Mouse (Mus musculus) lung, embryonic 16.5 days (tissue): ENCODE measurements around the gene Ctc1. TPM values are rescaled to one million over a fixed set of nuclear protein-coding genes. Genes with fewer than 3 reads are reported as not detected.
A peak's percentile ranks its signal among the peaks of the same experiment; 100 is the strongest.
"Not testable (repeated sequence)": the region's sequence is repeated elsewhere in the genome, so short reads cannot be mapped to it uniquely, and the experiment has no call there.

Experiments
- ATAC-seq: fragments of 200-750 bp; cut with Nextera tagmentation; 2 replicates; pipeline ENCODE4 v1.8.0; 2017; ENCODE audit warnings: low read depth, mild to moderate bottlenecking, moderate library complexity
- H3K27ac ChIP-seq: fragments of 300-500 bp; sonication (generic); 2 replicates; pipeline ENCODE4 v1.5.1; 2014; ENCODE audit warnings: mild to moderate bottlenecking, control low read depth, low read length
- H3K27me3 ChIP-seq: fragments of 300-500 bp; sonication (generic); 2 replicates; pipeline ENCODE4 v1.6.1; 2014; ENCODE audit warnings: low read depth, low read length, mixed read lengths; ENCODE audit not compliant: control insufficient read depth, insufficient read depth
- H3K36me3 ChIP-seq: fragments of 300-500 bp; sonication (generic); 2 replicates; pipeline ENCODE4 v1.6.1; 2014; ENCODE audit warnings: low read length; ENCODE audit not compliant: control insufficient read depth, insufficient read depth
- H3K4me1 ChIP-seq: fragments of 300-500 bp; sonication (generic); replicated peaks from 2 replicates; pipeline ENCODE4 v1.6.1; 2014; ENCODE audit warnings: low read length, mixed read lengths; ENCODE audit not compliant: control insufficient read depth, insufficient read depth
- H3K4me2 ChIP-seq: fragments of 300-500 bp; sonication (generic); 2 replicates; pipeline ENCODE4 v1.6.1; 2014; ENCODE audit warnings: low read depth, low read length, control low read depth
- H3K4me3 ChIP-seq: fragments of 300-500 bp; sonication (generic); 2 replicates; pipeline ENCODE4 v1.5.1; 2014; ENCODE audit warnings: mild to moderate bottlenecking, low read length, control low read depth
- H3K9ac ChIP-seq: fragments of 300-500 bp; sonication (generic); 2 replicates; pipeline ENCODE4 v1.6.1; 2014; ENCODE audit warnings: low read length, control low read depth
- H3K9me3 ChIP-seq: fragments of 300-500 bp; sonication (generic); 2 replicates; pipeline ENCODE4 v1.6.1; 2016; ENCODE audit warnings: low read length; ENCODE audit not compliant: control insufficient read depth
- WGBS: fragments of 180-500 bp; shearing (Covaris S2); extraction: QIAGEN DNeasy Blood & Tissue Kit; methylation state at CpG from one replicate; pipeline ENCODE4 v1.1.7; 2014; 5-methylcytosine and 5-hydroxymethylcytosine counted together
- polyA plus RNA-seq: library from polyadenylated mRNA; unstranded; fragments of >200 nt; fragmentation: Nextera tagmentation; extraction: Ambion mirVana; gene quantifications from 2 replicates; pipeline ENCODE4 v1.2.1, GENCODE M21; 2015

Gene Ctc1
- polyA plus RNA-seq: 47.6 and 53.3 TPM in 2 replicates

GRCm38 (mm10) chr11:69015644-69016441 is at the start of gene Ctc1:
Gene Ctc1 (plus strand): TSS chr11:69015911.
- Histone ChIP-seq H3K9me3 (no peaks in the 10 kb centered on the region), H3K4me1 (peaks cover 13% of the 10 kb centered on the region), H3K27ac (peak within 1 kb of the TSS; percentile 93), H3K9ac (peak within 1 kb of the TSS; percentile 83), H3K27me3 (no peaks in the 10 kb centered on the region), H3K36me3 (no peaks in the 10 kb centered on the region), H3K4me3 (peak within 1 kb of the TSS; percentile 70), H3K4me2 (peak within 1 kb of the TSS; percentile 76)
- ATAC-seq: peak; percentile 96
- WGBS: 2% methylated on average over 38 of the region's 38 CpGs

- Histone ChIP-seq H3K9ac (no peak overlapping the region), H3K27ac (no peak overlapping the region), H3K4me2 (0 out of 2 replicates have a peak overlapping the region, but pooled peaks have one; percentile 1), H3K4me3 (no peak overlapping the region), H3K36me3 (no peaks in the 10 kb centered on the region), H3K9me3 (no peaks in the 10 kb centered on the region), H3K4me1 (peaks cover 17% of the 10 kb centered on the region), H3K27me3 (no peaks in the 10 kb centered on the region)
- no peak for ATAC-seq
- 38% methylated on average over 1 of the region's 1 CpGs for WGBS
These were observed 49.2 kb upstream of the Ctc1 start for GRCm38 (mm10) chr11:68966554-68966953.

GRCm38 (mm10) chr11:68967337-68968282 is 48.1 kb upstream of the Ctc1 start, which contains the start of gene Slc25a35:
Gene Slc25a35 (plus strand): TSS chr11:68968131.
- H3K4me3 ChIP-seq: peak within 1 kb of the TSS; percentile 50
- WGBS: under 1% methylated on average over 50 of the region's 50 CpGs
- no peaks in the 10 kb centered on the region for H3K36me3 ChIP-seq
- no peaks in the 10 kb centered on the region for H3K9me3 ChIP-seq
- H3K27me3 ChIP-seq: no peaks in the 10 kb centered on the region
- peak within 1 kb of the TSS; percentile 93 for H3K4me2 ChIP-seq
- H3K4me1 ChIP-seq: peaks cover 18% of the 10 kb centered on the region
- peak within 1 kb of the TSS; percentile 64 for H3K9ac ChIP-seq
- ATAC-seq: peak; percentile 98
- no peak within 1 kb of the TSS; the same call in 1 of the 2 replicates for H3K27ac ChIP-seq

GRCm38 (mm10) chr11:68968752-68969151 is 47.0 kb upstream of the Ctc1 start:
- Histone ChIP-seq H3K27me3 (no peaks in the 10 kb centered on the region), H3K4me1 (peaks cover 23% of the 10 kb centered on the region), H3K4me2 (no peak overlapping the region), H3K27ac (no peak overlapping the region), H3K36me3 (no peaks in the 10 kb centered on the region), H3K4me3 (no peak overlapping the region), H3K9ac (no peak overlapping the region; the same call in 1 of the 2 replicates), H3K9me3 (no peaks in the 10 kb centered on the region)
- ATAC-seq: no peak
- WGBS: 83% methylated on average over 11 of the region's 11 CpGs

- H3K4me1 ChIP-seq: peaks cover 25% of the 10 kb centered on the region
- H3K4me2 ChIP-seq: no peak overlapping the region
- 42% methylated on average over 4 of the region's 4 CpGs for WGBS
- no peak for ATAC-seq
- H3K4me3 ChIP-seq: no peak overlapping the region
- H3K27me3 ChIP-seq: no peaks in the 10 kb centered on the region
- no peak overlapping the region for H3K27ac ChIP-seq
- no peaks in the 10 kb centered on the region for H3K9me3 ChIP-seq
- H3K9ac ChIP-seq: no peak overlapping the region
- H3K36me3 ChIP-seq: no peaks in the 10 kb centered on the region
These were observed 45.5 kb upstream of the Ctc1 start for GRCm38 (mm10) chr11:68970232-68970631.

- not testable (repeated sequence) for H3K27me3 ChIP-seq, H3K9me3 ChIP-seq, H3K36me3 ChIP-seq, H3K27ac ChIP-seq
- under 1% methylated on average over 37 of the region's 38 CpGs for WGBS
- Histone ChIP-seq H3K9ac (peak overlapping the region; percentile 40), H3K4me1 (peaks cover 15% of the 10 kb centered on the region), H3K4me3 (peak overlapping the region; percentile 55), H3K4me2 (peak overlapping the region; percentile 58)
- peak; percentile 94 for ATAC-seq
These were observed 42.3 kb upstream of the Ctc1 start for GRCm38 (mm10) chr11:68973250-68974058.

GRCm38 (mm10) chr11:68974059-68974450 is 41.7 kb upstream of the Ctc1 start:
- ATAC-seq: peak; percentile 17
- Histone ChIP-seq H3K9me3 (no peaks in the 10 kb centered on the region), H3K9ac (peak overlapping the region; percentile 40), H3K4me3 (peak overlapping the region; percentile 55), H3K27ac (no peak overlapping the region), H3K4me2 (peak overlapping the region; percentile 58), H3K36me3 (no peaks in the 10 kb centered on the region), H3K4me1 (peaks cover 14% of the 10 kb centered on the region), H3K27me3 (no peaks in the 10 kb centered on the region)
- WGBS: 32% methylated on average over 6 of the region's 6 CpGs

GRCm38 (mm10) chr11:68975085-68975484 is 40.6 kb upstream of the Ctc1 start, which contains the start of gene Rangrf:
Gene Rangrf (minus strand): TSS chr11:68975185.
- H3K27me3 ChIP-seq: no peaks in the 10 kb centered on the region
- no peaks in the 10 kb centered on the region for H3K36me3 ChIP-seq
- ATAC-seq: no peak
- WGBS: 73% methylated on average over 7 of the region's 7 CpGs
- peak within 1 kb of the TSS; percentile 58 for H3K4me2 ChIP-seq
- H3K27ac ChIP-seq: no peak within 1 kb of the TSS
- H3K4me1 ChIP-seq: peaks cover 17% of the 10 kb centered on the region
- peak within 1 kb of the TSS; percentile 40 for H3K9ac ChIP-seq
- H3K9me3 ChIP-seq: no peaks in the 10 kb centered on the region
- peak within 1 kb of the TSS; percentile 55 for H3K4me3 ChIP-seq
